In genomic region chr10:108300843-108301242, GRCm38 (mm10) we compare ENCODE assay signal across 8 mouse cellular contexts. TPM values are rescaled to one million over a fixed set of nuclear protein-coding genes. Genes with fewer than 3 reads are reported as not detected.
DNase-seq lines count a peak whose midpoint lies in the region; ATAC-seq lines count a peak whose summit lies in the region.

No protein-coding gene starts in this region.

- DNase-seq in MN1 (ENCODE audit: low spot score): peak; percentile 85
- peak; percentile 77 for DNase-seq in cerebellum, adult 9-10 months
- DNase-seq in hindbrain, embryonic 10.5 days (ENCODE audit: low spot score): peak; percentile 78
- peak; percentile 37 for DNase-seq in layer of hippocampus, adult 9-10 months (ENCODE audit: low spot score)
- peak; percentile 30 for DNase-seq in ovary, postnatal 10 days (ENCODE audit: low spot score)
- peak; percentile 79 for DNase-seq in thymus, postnatal 0 days (ENCODE audit: low spot score)

- no peaks in the 10 kb centered on the region for H3K36me3 ChIP-seq in hindbrain, embryonic 10.5 days
- no peaks in the 10 kb centered on the region for H3K36me3 ChIP-seq in lung, embryonic 16.5 days (ENCODE audit: control insufficient read depth, insufficient read depth, low read length)

- no peak overlapping the region for H3K27ac ChIP-seq in hindbrain, embryonic 10.5 days
- no peak overlapping the region for H3K27ac ChIP-seq in lung, embryonic 16.5 days (ENCODE audit: low read length)

- H3K4me2 ChIP-seq in lung, embryonic 16.5 days (ENCODE audit: low read depth, low read length): peak overlapping the region; percentile 43; the same call in 1 of the 2 replicates

- H3K9ac ChIP-seq in lung, embryonic 16.5 days (ENCODE audit: low read length): no peak overlapping the region

- no peaks in the 10 kb centered on the region for H3K27me3 ChIP-seq in hindbrain, embryonic 10.5 days (ENCODE audit: insufficient read depth, poor library complexity, severe bottlenecking)
- no peaks in the 10 kb centered on the region for H3K27me3 ChIP-seq in lung, embryonic 16.5 days (ENCODE audit: control insufficient read depth, insufficient read depth, low read depth, low read length)

- peak; percentile 90 for ATAC-seq in frontal cortex, adult (ENCODE audit: low TSS enrichment)
- ATAC-seq in lung, embryonic 16.5 days (ENCODE audit: low read depth): peak; percentile 77

- 17% methylated on average over 19 of the region's 19 CpGs for WGBS in hindbrain, embryonic 10.5 days
- WGBS in lung, embryonic 16.5 days: 10% methylated on average over 19 of the region's 19 CpGs

- H3K4me1 ChIP-seq in hindbrain, embryonic 10.5 days (replicated peaks): no peaks in the 10 kb centered on the region
- H3K4me1 ChIP-seq in lung, embryonic 16.5 days (replicated peaks; ENCODE audit: control insufficient read depth, insufficient read depth, low read length): no peaks in the 10 kb centered on the region

- no peak overlapping the region for H3K4me3 ChIP-seq in hindbrain, embryonic 10.5 days
- no peak overlapping the region for H3K4me3 ChIP-seq in lung, embryonic 16.5 days (ENCODE audit: low read length)

- H3K9me3 ChIP-seq in hindbrain, embryonic 10.5 days: no peaks in the 10 kb centered on the region
- no peaks in the 10 kb centered on the region for H3K9me3 ChIP-seq in lung, embryonic 16.5 days (ENCODE audit: control insufficient read depth, low read length)

RNA-seq across cellular contexts. Expression of gene Pawr, which starts 31.1 kb away (rescaled TPM):
- 10.5 and 11.0 TPM in 2 replicates for polyA plus RNA-seq in hindbrain, embryonic 10.5 days (2016; fragmentation: Nextera tagmentation; extraction: Ambion mirVana)
- polyA plus RNA-seq in lung, embryonic 16.5 days (2015; fragmentation: Nextera tagmentation; extraction: Ambion mirVana): 14.4 and 15.3 TPM in 2 replicates
- polyA plus RNA-seq in thymus, postnatal 0 days (2015; fragmentation: Nextera tagmentation; extraction: Ambion mirVana): 3.3 and 4.0 TPM in 2 replicates

Comparison
In these comparisons a context has a peak if more than half of its experiments do, and no peak if none do; other contexts are left out.
1. DNase-seq: peak in every context shown above with its lines; median percentile 85 in MN1; 79 in thymus, postnatal 0 days; 78 in hindbrain, embryonic 10.5 days; 77 in cerebellum, adult 9-10 months; 37 in layer of hippocampus, adult 9-10 months; 30 in ovary, postnatal 10 days.